In genomic region chr8:120516182-120516755, GRCm38 (mm10) we compare ENCODE assay signal across 8 mouse cellular contexts.
DNase-seq lines count a peak whose midpoint lies in the region; ATAC-seq and TF ChIP-seq lines count a peak whose summit lies in the region.

No protein-coding gene starts in this region.

- H3K4me3 ChIP-seq in kidney, postnatal 0 days (replicated peaks; ENCODE audit: low read depth, low read length): no peak overlapping the region
- H3K4me3 ChIP-seq in forebrain, embryonic 14.5 days (ENCODE audit: low read depth, low read length): no peak overlapping the region
- no peak overlapping the region for H3K4me3 ChIP-seq in limb, embryonic 13.5 days
- H3K4me3 ChIP-seq in neural tube, embryonic 15.5 days (replicated peaks): no peak overlapping the region

- H3K36me3 ChIP-seq in kidney, postnatal 0 days (ENCODE audit: insufficient read depth, low read length): no peaks in the 10 kb centered on the region
- H3K36me3 ChIP-seq in forebrain, embryonic 14.5 days (ENCODE audit: control insufficient read depth, insufficient read depth, low read length): no peaks in the 10 kb centered on the region
- no peaks in the 10 kb centered on the region for H3K36me3 ChIP-seq in limb, embryonic 13.5 days
- no peaks in the 10 kb centered on the region for H3K36me3 ChIP-seq in neural tube, embryonic 15.5 days

- no peak for ATAC-seq in kidney, postnatal 0 days (replicated peaks; ENCODE audit: low FRiP score, low read depth)
- no peak for ATAC-seq in forebrain, embryonic 14.5 days
- peak; percentile 33; the same call in 1 of the 2 replicates for ATAC-seq in limb, embryonic 13.5 days (ENCODE audit: low FRiP score, low read depth)
- no peak for ATAC-seq in neural tube, embryonic 15.5 days (ENCODE audit: low FRiP score)
- ATAC-seq in megakaryocyte, adult 5-6 weeks (ENCODE audit: poor library complexity, severe bottlenecking): no peak

- H3K9ac ChIP-seq in kidney, postnatal 0 days (ENCODE audit: low read depth, low read length): no peak overlapping the region
- no peak overlapping the region for H3K9ac ChIP-seq in forebrain, embryonic 14.5 days (ENCODE audit: low read length)
- H3K9ac ChIP-seq in limb, embryonic 13.5 days: no peak overlapping the region
- no peak overlapping the region for H3K9ac ChIP-seq in neural tube, embryonic 15.5 days (replicated peaks)

- H3K9me3 ChIP-seq in kidney, postnatal 0 days (replicated peaks; ENCODE audit: low read length): no peaks in the 10 kb centered on the region
- no peaks in the 10 kb centered on the region for H3K9me3 ChIP-seq in forebrain, embryonic 14.5 days (replicated peaks; ENCODE audit: control insufficient read depth, low read length)
- H3K9me3 ChIP-seq in limb, embryonic 13.5 days: no peaks in the 10 kb centered on the region
- no peaks in the 10 kb centered on the region for H3K9me3 ChIP-seq in neural tube, embryonic 15.5 days (replicated peaks)

- TF ChIP-seq CTCF in kidney, postnatal 0 days (IDR thresholded peaks at IDR 0.05; ENCODE audit: low read depth): no peak

- no peak overlapping the region for H3K27ac ChIP-seq in kidney, postnatal 0 days
- peak overlapping the region; percentile 15; the same call in 1 of the 2 replicates for H3K27ac ChIP-seq in forebrain, embryonic 14.5 days (ENCODE audit: low read depth, low read length)
- H3K27ac ChIP-seq in limb, embryonic 13.5 days: no peak overlapping the region; the same call in 1 of the 2 replicates
- H3K27ac ChIP-seq in neural tube, embryonic 15.5 days (replicated peaks): peak overlapping the region; percentile 60

- no peak for DNase-seq in kidney, postnatal 0 days (ENCODE audit: low spot score)
- DNase-seq in kidney, postnatal 36 days: no peak
- DNase-seq in forebrain, embryonic 14.5 days (ENCODE audit: low spot score): peak; percentile 78
- no peak for DNase-seq in gastrocnemius, postnatal 36 days
- DNase-seq in testis, postnatal 10 days (ENCODE audit: low spot score): no peak

- H3K4me1 ChIP-seq in kidney, postnatal 0 days (replicated peaks; ENCODE audit: insufficient read depth, low read length): peaks cover 34% of the 10 kb centered on the region; the same call in 1 of the 2 replicates
- H3K4me1 ChIP-seq in forebrain, embryonic 14.5 days (ENCODE audit: control insufficient read depth, insufficient read depth, low read length): peaks cover 91% of the 10 kb centered on the region
- peaks cover 88% of the 10 kb centered on the region for H3K4me1 ChIP-seq in limb, embryonic 13.5 days
- peaks cover 100% of the 10 kb centered on the region for H3K4me1 ChIP-seq in neural tube, embryonic 15.5 days

- intact Hi-C loops in gastrocnemius, postnatal 36 days (cut with DNase I): no loop called here

- no peaks in the 10 kb centered on the region for H3K27me3 ChIP-seq in kidney, postnatal 0 days (ENCODE audit: insufficient read depth, low read length)
- H3K27me3 ChIP-seq in forebrain, embryonic 14.5 days (replicated peaks; ENCODE audit: control insufficient read depth, insufficient read depth, low read length): no peaks in the 10 kb centered on the region
- peaks cover 10% of the 10 kb centered on the region for H3K27me3 ChIP-seq in limb, embryonic 13.5 days
- H3K27me3 ChIP-seq in neural tube, embryonic 15.5 days (replicated peaks): no peaks in the 10 kb centered on the region

- H3K4me2 ChIP-seq in kidney, postnatal 0 days (ENCODE audit: low read length): 0 out of 2 replicates have a peak overlapping the region, but pooled peaks have one; percentile 0
- H3K4me2 ChIP-seq in forebrain, embryonic 14.5 days (ENCODE audit: low read length): peak overlapping the region; percentile 20; the same call in 1 of the 2 replicates
- H3K4me2 ChIP-seq in limb, embryonic 13.5 days (replicated peaks): peak overlapping the region; percentile 27
- H3K4me2 ChIP-seq in neural tube, embryonic 15.5 days: peak overlapping the region; percentile 26

- WGBS in kidney, postnatal 0 days: 14% methylated on average over 11 of the region's 12 CpGs
- 13% methylated on average over 12 of the region's 12 CpGs for WGBS in forebrain, embryonic 14.5 days
- WGBS in limb, embryonic 13.5 days: 13% methylated on average over 12 of the region's 12 CpGs
- WGBS in neural tube, embryonic 15.5 days: 13% methylated on average over 11 of the region's 12 CpGs

Comparison
In these comparisons a context has a peak if more than half of its experiments do, and no peak if none do; other contexts are left out.
1. H3K27ac ChIP-seq: peak in forebrain, embryonic 14.5 days (single experiment) and neural tube, embryonic 15.5 days (single experiment); none in kidney, postnatal 0 days (single experiment) and limb, embryonic 13.5 days (single experiment).
2. Peak in every context shown above with its lines, with median percentiles within 50 percentile points of each other: H3K4me2 ChIP-seq.